Mouse (Mus musculus) ovary, postnatal 36 days (tissue): Measurements from ENCODE around the gene Gm21762.
"Not testable (repeated sequence)": the region's sequence is repeated elsewhere in the genome, so short reads cannot be mapped to it uniquely, and the experiment has no call there.

Experiments used
- DNase-seq: peaks from one replicate; pipeline ENCODE4 v3.0.0; 2022; ENCODE audit warnings: low spot score, mixed read lengths

The Gm21762 gene

GRCm38 (mm10) chr13:120215847-120216246 lies at the start of gene Gm21762:
TSS of gene Gm21762 (minus strand) at chr13:120215947.
- DNase-seq: not testable (repeated sequence)

GRCm38 (mm10) chr13:120262870-120263269 lies 47.1 kb upstream of the Gm21762 start, which contains the start of gene AF067061:
TSS of gene AF067061 (plus strand) at chr13:120263114.
- not testable (repeated sequence) for DNase-seq

GRCm38 (mm10) chr13:120259718-120260117 lies 44.0 kb upstream of the Gm21762 start:
- not testable (repeated sequence) for DNase-seq

- DNase-seq: not testable (repeated sequence)
Observed at GRCm38 (mm10) chr13:120258817-120259658, 43.3 kb upstream of the Gm21762 start.

- DNase-seq: not testable (repeated sequence)
Observed at GRCm38 (mm10) chr13:120251208-120251924, 35.6 kb upstream of the Gm21762 start.

GRCm38 (mm10) chr13:120238811-120239210 lies 23.1 kb upstream of the Gm21762 start, which contains the start of gene Gm21731:
TSS of gene Gm21731 (plus strand) at chr13:120239111.
- DNase-seq: not testable (repeated sequence)

- DNase-seq: not testable (repeated sequence)
Observed at GRCm38 (mm10) chr13:120232447-120233049, 16.8 kb upstream of the Gm21762 start.

GRCm38 (mm10) chr13:120231798-120232197 lies 16.1 kb upstream of the Gm21762 start:
- DNase-seq: not testable (repeated sequence)

GRCm38 (mm10) chr13:120223012-120223659 lies 7.4 kb upstream of the Gm21762 start:
- not testable (repeated sequence) for DNase-seq

- DNase-seq: not testable (repeated sequence)
Observed at GRCm38 (mm10) chr13:120220922-120221321, 5.2 kb upstream of the Gm21762 start.

- DNase-seq: not testable (repeated sequence)
Observed at GRCm38 (mm10) chr13:120196189-120196821, 19.4 kb downstream of the Gm21762 start.

GRCm38 (mm10) chr13:120172133-120172532 lies 43.6 kb downstream of the Gm21762 start, which contains the start of gene Gm21818:
TSS of gene Gm21818 (plus strand) at chr13:120172433.
- not testable (repeated sequence) for DNase-seq

GRCm38 (mm10) chr13:120168301-120168700 lies 47.4 kb downstream of the Gm21762 start:
- not testable (repeated sequence) for DNase-seq
